Mouse (Mus musculus) intestine, embryonic 15.5 days (tissue): ENCODE measurements at regions not wholly inside any gene's neighbourhood (a gene's known extent, or its start where the extent isn't known, plus 50 kb on each side); places are given as distances from the start of the nearest gene placed in this dataset.

Source experiments
- ATAC-seq: fragments of 200-750 bp; cut with Nextera tagmentation; 2 replicates; pipeline ENCODE4 v1.8.0; 2017; ENCODE audit warnings: moderate TSS enrichment, moderate library complexity
- H3K27ac ChIP-seq: fragments of 300-500 bp; sonication (generic); 2 replicates; pipeline ENCODE4 v1.5.1; 2015; ENCODE audit warnings: mild to moderate bottlenecking, inconsistent platforms
- H3K27me3 ChIP-seq: fragments of 300-500 bp; sonication (generic); replicated peaks from 2 replicates; pipeline ENCODE4 v1.6.1; 2015; ENCODE audit warnings: inconsistent platforms
- H3K36me3 ChIP-seq: fragments of 300-500 bp; sonication (generic); 2 replicates; pipeline ENCODE4 v1.6.1; 2015; ENCODE audit warnings: inconsistent platforms
- H3K4me1 ChIP-seq: fragments of 300-500 bp; sonication (generic); replicated peaks from 2 replicates; pipeline ENCODE4 v1.6.1; 2015; ENCODE audit warnings: inconsistent platforms
- H3K4me2 ChIP-seq: fragments of 300-500 bp; sonication (generic); replicated peaks from 2 replicates; pipeline ENCODE4 v1.6.1; 2015; ENCODE audit warnings: mild to moderate bottlenecking, inconsistent platforms
- H3K4me3 ChIP-seq: fragments of 300-500 bp; sonication (generic); replicated peaks from 2 replicates; pipeline ENCODE4 v1.5.1; 2015; ENCODE audit warnings: inconsistent platforms
- H3K9ac ChIP-seq: fragments of 300-500 bp; sonication (generic); 2 replicates; pipeline ENCODE4 v1.6.1; 2015; ENCODE audit warnings: inconsistent platforms
- H3K9me3 ChIP-seq: fragments of 300-500 bp; sonication (generic); 2 replicates; pipeline ENCODE4 v1.6.1; 2016; ENCODE audit warnings: inconsistent platforms
- WGBS: fragments of 180-500 bp; shearing (Covaris S2); methylation state at CpG from one replicate; pipeline ENCODE4 v1.1.7; 2015; 5-methylcytosine and 5-hydroxymethylcytosine counted together

DNA sequence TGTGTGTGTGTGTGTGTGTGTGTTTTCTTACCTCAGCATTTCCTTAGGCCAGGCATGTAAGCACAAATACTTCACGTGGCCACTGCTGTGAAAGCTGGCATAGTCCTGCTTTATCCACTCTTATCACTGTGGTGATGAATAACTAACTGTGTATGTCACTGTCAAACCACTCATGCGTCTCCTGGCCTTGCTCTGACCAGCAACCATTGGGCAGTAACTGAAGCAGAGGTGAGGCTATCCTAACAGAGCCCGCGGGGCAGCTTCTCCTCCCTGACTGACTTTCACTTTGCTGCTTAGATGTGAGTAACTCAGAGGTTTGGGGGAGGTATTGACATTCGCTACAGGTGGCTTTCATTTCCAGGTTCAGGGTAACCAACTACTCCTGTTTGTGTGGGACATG, 122.0 kb upstream of the Rnaseh2b start:
- WGBS, result 58% methylated on average over 5 of the region's 5 CpGs
- no peak overlapping the region for H3K4me2 ChIP-seq

DNA sequence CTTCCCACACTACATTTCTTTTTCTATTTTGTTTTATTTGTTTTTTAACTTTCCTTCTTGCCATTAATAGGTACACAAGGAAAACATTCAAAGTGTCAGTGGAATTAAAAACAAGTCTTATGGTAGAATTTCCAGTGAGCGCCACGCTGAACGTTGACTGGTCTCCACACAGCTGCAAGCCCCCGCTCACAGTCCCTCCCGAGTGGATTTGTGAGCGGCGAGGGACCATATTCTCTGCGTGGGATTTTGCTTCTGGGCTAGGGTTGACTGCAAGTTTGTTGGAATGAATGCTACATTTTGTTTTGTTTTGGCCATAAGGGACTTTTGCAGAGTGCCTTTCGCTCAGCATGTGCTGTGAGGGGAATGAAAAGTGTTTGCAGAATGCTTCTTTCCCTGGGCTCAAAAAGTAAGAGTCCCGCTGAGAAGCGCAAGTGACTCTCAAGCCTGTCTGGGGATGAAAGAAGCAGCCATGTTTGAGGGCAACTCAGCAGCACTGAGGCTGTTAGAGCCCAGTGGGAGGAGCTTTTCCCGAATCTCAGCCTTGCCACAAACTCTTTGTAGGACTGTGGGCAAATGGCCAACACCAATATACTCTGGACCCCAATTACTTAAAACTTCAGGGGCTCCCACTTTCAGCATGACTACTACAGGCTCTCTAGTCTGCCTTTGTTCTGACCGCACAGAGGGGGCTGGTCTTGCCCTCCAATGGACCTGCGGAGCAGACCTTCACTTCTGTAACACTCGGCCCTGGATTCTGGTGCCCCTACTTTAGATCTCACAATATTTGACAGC, 120.9 kb upstream of the Rnaseh2b start:
- WGBS, result 78% methylated on average over 15 of the region's 15 CpGs

More for the DNA sequence above, 122.0 kb upstream of the Rnaseh2b start:
- Histone ChIP-seq H3K9ac (no peak overlapping the region), H3K4me3 (no peak overlapping the region), H3K27me3 (no peaks in the 10 kb centered on the region), H3K36me3 (no peaks in the 10 kb centered on the region), H3K4me1 (0 out of 2 replicates have a peak, but pooled peaks cover 2% of the 10 kb centered on the region), H3K9me3 (no peaks in the 10 kb centered on the region), H3K27ac (no peak overlapping the region)
- peak; percentile 46 for ATAC-seq

DNA sequence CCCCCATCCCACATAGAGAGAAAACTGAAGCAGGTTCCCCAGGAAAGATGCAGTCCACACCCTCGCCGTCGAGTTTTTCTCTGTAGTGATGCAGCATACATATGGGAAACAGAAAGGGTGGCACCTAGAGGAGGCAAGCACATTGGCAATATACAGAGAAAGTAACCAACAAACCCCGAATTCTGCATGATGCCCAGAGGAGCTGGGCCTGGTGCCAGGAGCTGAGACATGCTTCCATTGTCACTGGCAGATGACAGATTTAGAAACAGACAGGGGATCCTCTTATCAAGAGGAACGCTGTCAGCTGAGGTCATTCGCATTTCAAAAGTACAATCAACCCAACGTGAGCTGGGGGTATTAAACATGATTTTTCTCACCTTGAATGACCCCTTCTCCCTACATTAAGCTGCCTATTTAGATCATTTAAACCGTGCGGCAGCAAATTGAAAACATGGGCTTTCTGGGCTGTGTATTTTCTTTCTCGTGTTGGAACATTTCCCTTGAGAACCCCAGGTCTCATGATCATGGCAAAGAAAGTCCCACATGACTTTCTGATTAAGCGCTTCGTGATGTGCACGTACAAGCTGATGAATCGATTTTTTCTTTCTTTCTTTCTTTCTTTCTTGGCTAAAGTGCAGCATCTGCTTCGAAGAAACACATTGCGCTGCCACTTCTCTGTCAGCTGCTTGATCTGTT, 118.4 kb upstream of the Rnaseh2b start:
- ATAC-seq, result no peak
- Histone ChIP-seq H3K27ac (no peak overlapping the region), H3K4me1 (0 out of 2 replicates have a peak, but pooled peaks cover 2% of the 10 kb centered on the region), H3K4me2 (no peak overlapping the region), H3K9me3 (no peaks in the 10 kb centered on the region), H3K36me3 (no peaks in the 10 kb centered on the region), H3K4me3 (no peak overlapping the region), H3K27me3 (no peaks in the 10 kb centered on the region), H3K9ac (no peak overlapping the region)
- WGBS, result 72% methylated on average over 16 of the region's 16 CpGs

More for the DNA sequence above, 120.9 kb upstream of the Rnaseh2b start:
- Histone ChIP-seq H3K4me1 (0 out of 2 replicates have a peak, but pooled peaks cover 2% of the 10 kb centered on the region), H3K4me3 (no peak overlapping the region), H3K4me2 (no peak overlapping the region), H3K9me3 (no peaks in the 10 kb centered on the region), H3K27ac (no peak overlapping the region), H3K36me3 (no peaks in the 10 kb centered on the region), H3K27me3 (no peaks in the 10 kb centered on the region), H3K9ac (no peak overlapping the region)
- ATAC-seq, result no peak

DNA sequence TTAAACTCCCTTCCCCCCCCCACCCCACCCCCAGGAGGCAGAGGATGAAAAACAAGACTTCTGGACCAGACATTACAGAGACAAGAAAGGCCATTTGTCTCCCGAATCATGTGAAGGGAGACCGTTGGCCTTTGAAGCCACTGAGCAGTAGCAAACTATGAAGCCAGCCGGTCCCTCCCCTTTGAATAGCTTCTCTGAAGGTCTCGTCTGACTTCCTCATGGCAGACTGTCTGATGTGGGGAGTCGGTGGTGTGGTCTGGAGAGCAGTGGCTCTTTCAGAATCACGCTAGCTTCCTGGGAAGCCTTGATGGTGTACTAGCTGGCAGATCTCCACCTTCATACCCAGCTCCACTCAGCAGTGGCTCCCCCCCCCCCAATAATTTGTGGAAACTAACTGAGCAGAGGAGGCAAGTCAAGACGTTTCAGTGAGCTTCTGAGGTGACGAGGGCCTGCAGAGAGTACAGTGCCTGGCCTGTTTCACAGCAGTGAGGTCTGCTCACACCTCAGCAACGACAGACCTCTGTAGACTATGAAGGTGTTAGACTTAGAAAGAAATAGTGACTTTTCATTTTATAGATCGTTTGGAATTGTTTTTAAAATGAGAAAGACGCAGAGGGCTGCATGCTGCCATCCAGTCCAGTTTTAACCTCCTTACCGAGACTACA, 116.9 kb upstream of the Rnaseh2b start:
- WGBS, result 64% methylated on average over 12 of the region's 12 CpGs
- no peaks in the 10 kb centered on the region for H3K27me3 ChIP-seq
- H3K36me3 ChIP-seq, result no peaks in the 10 kb centered on the region
- H3K4me1 ChIP-seq, result 0 out of 2 replicates have a peak, but pooled peaks cover 2% of the 10 kb centered on the region
- H3K4me2 ChIP-seq, result no peak overlapping the region
- no peaks in the 10 kb centered on the region for H3K9me3 ChIP-seq
- ATAC-seq, result no peak
- H3K9ac ChIP-seq, result no peak overlapping the region
- no peak overlapping the region for H3K27ac ChIP-seq
- no peak overlapping the region for H3K4me3 ChIP-seq

DNA sequence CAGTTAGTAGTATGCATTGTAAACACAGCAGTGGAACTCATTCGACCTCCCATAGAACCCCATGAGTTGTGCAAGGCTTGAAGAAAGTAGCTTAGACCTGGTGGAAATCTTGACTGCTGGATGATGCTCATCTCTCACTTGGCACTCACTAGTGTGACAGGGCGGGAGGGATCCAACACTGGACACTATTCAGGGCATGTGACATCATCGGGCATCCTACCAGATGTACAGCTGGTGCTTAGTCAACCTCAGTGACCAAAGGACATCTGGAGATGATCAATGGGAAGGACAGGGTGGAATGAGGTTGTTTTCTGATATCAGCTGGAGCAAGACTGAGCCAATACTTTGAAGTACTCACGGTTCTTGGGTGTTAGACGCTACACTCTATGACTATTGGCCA, 114.9 kb upstream of the Rnaseh2b start:
- Histone ChIP-seq H3K4me3 (no peak overlapping the region), H3K27ac (no peak overlapping the region), H3K9me3 (no peaks in the 10 kb centered on the region), H3K36me3 (no peaks in the 10 kb centered on the region), H3K4me1 (0 out of 2 replicates have a peak, but pooled peaks cover 2% of the 10 kb centered on the region), H3K9ac (no peak overlapping the region), H3K4me2 (no peak overlapping the region), H3K27me3 (no peaks in the 10 kb centered on the region)
- ATAC-seq, result no peak
- 85% methylated on average over 5 of the region's 5 CpGs for WGBS

DNA sequence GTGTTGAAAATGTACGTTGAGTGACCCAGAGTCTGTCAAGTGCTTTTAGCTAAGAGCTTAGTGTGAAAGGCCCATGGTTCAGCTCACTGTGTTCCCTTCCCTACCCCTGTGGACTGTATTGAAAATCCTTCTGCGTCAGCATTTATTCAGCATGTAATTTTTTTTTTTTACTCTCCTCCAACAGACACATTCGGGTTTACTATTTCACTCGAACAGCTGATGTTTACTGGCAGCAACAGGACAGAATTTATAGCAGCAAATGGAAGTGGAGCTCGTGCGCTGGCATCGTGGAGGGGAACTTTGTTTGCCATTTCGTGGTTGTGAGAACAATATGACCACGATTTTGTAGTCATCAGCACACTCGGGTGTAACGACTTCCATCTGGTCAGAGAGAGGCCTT, 105.0 kb upstream of the Rnaseh2b start:
- Histone ChIP-seq H3K4me3 (no peak overlapping the region), H3K4me1 (no peaks in the 10 kb centered on the region), H3K4me2 (no peak overlapping the region), H3K9me3 (no peaks in the 10 kb centered on the region), H3K9ac (no peak overlapping the region), H3K36me3 (no peaks in the 10 kb centered on the region), H3K27me3 (no peaks in the 10 kb centered on the region), H3K27ac (no peak overlapping the region)
- WGBS, result 67% methylated on average over 11 of the region's 11 CpGs
- no peak for ATAC-seq

DNA sequence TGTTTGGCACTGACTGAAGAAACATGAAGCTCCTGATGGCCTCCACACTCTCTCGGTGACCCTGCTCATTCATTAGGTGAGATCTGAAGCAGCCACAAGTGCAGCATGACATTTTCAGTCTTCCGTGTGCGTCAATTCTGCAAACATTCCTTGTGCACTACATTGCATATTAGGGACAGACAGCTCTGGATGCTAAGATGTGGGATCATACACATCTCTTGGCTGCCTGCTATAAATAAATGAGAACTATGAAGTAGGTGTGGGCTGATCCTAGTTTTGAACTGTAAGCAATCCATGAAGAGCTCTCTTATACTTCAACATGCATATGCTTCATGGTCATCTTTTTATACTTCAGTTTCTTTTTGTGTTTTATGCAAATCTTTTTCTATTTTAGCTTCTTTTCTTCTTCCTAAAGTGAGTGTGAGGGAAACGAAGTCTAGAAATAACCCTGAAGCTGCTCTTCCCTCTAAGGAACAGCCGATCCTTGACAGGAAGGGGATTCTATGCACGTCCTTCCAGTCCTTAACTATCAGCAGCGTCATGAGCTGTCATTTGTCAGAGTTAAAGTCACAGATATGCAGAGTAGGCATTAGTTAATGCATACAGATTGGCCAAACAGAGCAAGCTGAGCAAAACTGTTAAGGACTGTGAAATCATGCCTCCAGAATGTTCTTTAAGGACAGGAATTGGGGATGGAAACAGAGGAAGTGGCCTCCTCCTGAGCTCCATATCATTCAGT, 104.1 kb upstream of the Rnaseh2b start:
- Histone ChIP-seq H3K4me2 (no peak overlapping the region), H3K4me3 (no peak overlapping the region), H3K9ac (no peak overlapping the region), H3K36me3 (no peaks in the 10 kb centered on the region), H3K9me3 (no peaks in the 10 kb centered on the region), H3K27me3 (no peaks in the 10 kb centered on the region), H3K27ac (no peak overlapping the region), H3K4me1 (0 out of 2 replicates have a peak, but pooled peaks cover 2% of the 10 kb centered on the region)
- no peak for ATAC-seq
- WGBS, result 65% methylated on average over 7 of the region's 7 CpGs

DNA sequence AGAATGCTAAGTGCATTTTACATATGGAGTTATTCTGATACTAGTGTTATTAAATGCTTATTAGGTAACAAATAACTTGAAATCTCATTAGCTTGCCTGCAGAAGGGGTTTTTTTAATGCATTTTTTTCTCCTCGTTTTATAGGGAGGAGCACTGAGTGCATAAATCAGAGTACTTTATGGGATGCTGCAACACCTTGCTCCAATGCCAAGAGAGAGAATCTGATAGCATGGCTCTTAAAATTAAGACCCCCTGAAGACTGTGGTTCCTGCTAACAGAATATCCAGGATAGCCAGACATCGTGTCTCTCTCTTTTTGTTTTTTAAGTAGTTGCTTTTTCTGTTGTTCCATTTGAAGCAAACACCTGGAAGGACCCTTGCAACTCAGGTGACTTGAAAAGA, 100.8 kb upstream of the Rnaseh2b start:
- no peak overlapping the region for H3K4me3 ChIP-seq
- no peaks in the 10 kb centered on the region for H3K27me3 ChIP-seq
- H3K36me3 ChIP-seq, result no peaks in the 10 kb centered on the region
- ATAC-seq, result no peak
- 73% methylated on average over 2 of the region's 2 CpGs for WGBS
- no peak overlapping the region for H3K9ac ChIP-seq
- no peak overlapping the region for H3K27ac ChIP-seq
- H3K4me1 ChIP-seq, result 0 out of 2 replicates have a peak, but pooled peaks cover 4% of the 10 kb centered on the region
- no peak overlapping the region for H3K4me2 ChIP-seq
- no peaks in the 10 kb centered on the region for H3K9me3 ChIP-seq

DNA sequence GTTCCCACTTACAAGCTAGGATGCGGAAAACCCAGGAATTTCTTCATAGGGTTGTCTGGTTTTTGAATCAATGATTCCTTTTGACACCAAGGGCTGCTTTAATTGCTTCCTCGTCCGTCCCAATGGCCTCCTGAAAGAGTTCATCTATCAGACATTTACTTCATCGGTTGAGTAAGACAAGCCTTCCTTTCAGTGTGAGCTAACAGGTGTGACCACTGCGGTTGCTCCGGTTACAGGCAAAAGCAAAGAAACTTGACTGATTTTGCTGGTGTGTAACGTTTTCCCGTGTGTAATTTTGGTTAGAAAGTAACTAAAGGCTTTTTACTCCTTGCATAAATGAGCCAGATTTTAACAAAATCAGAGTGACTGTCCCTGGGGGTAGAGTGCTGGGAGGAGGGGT, 99.6 kb upstream of the Rnaseh2b start:
- ATAC-seq, result no peak
- WGBS, result 66% methylated on average over 8 of the region's 8 CpGs
- no peaks in the 10 kb centered on the region for H3K36me3 ChIP-seq
- no peak overlapping the region for H3K4me3 ChIP-seq
- 0 out of 2 replicates have a peak, but pooled peaks cover 4% of the 10 kb centered on the region for H3K4me1 ChIP-seq
- no peaks in the 10 kb centered on the region for H3K27me3 ChIP-seq
- H3K9ac ChIP-seq, result no peak overlapping the region
- no peak overlapping the region for H3K4me2 ChIP-seq
- no peaks in the 10 kb centered on the region for H3K9me3 ChIP-seq
- H3K27ac ChIP-seq, result no peak overlapping the region

DNA sequence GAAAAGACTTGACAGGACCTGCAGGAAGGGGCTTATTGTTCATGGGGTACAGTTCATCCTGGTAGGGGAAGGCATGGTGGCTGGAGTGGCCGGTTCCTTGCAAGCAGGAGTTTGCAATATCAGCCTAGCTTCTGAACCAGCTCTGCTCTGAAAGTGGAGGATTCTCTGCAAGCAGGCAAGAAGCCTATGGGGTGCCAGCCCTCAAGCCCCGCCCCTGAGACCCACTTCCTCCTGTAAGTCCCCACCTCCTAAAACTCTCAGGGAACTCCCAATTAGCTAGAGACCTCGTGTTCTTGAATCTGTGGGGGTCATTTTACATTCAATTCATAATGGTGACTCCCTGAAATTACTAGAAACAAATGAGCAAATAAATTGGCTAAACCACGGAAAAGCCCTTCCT, 99.0 kb upstream of the Rnaseh2b start:
- Histone ChIP-seq H3K9me3 (no peaks in the 10 kb centered on the region), H3K4me3 (no peak overlapping the region), H3K4me2 (no peak overlapping the region), H3K36me3 (no peaks in the 10 kb centered on the region), H3K9ac (no peak overlapping the region), H3K27ac (no peak overlapping the region), H3K27me3 (no peaks in the 10 kb centered on the region), H3K4me1 (0 out of 2 replicates have a peak, but pooled peaks cover 4% of the 10 kb centered on the region)
- no peak for ATAC-seq
- 41% methylated on average over 4 of the region's 4 CpGs for WGBS

DNA sequence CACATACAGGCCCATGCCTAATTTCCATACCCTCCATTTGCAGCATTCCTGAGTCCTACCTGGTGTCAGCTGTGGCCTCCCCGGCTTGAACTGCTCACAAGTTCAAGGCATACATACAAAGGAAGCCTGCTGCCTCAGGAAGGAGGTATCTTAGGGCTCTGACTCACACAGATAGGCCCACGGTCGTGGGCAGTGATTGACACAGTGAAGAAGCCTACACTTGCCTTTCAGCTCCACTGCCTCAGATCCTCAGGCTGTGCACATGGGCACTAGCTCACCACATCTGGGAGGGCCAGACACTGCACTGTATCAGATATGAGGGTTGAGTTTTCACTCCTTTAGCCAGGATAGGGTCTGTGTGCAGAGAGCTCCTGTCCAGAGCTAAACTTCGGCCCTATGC, 95.6 kb upstream of the Rnaseh2b start:
- no peak overlapping the region for H3K9ac ChIP-seq
- no peak overlapping the region for H3K27ac ChIP-seq
- H3K36me3 ChIP-seq, result no peaks in the 10 kb centered on the region
- 72% methylated on average over 4 of the region's 4 CpGs for WGBS
- H3K4me3 ChIP-seq, result no peak overlapping the region
- no peaks in the 10 kb centered on the region for H3K9me3 ChIP-seq
- H3K27me3 ChIP-seq, result no peaks in the 10 kb centered on the region
- H3K4me1 ChIP-seq, result 0 out of 2 replicates have a peak, but pooled peaks cover 4% of the 10 kb centered on the region
- H3K4me2 ChIP-seq, result no peak overlapping the region
- ATAC-seq, result no peak
